Mouse (Mus musculus): ENCODE data around the gene Ptcra. TPM values are rescaled to one million over a fixed set of nuclear protein-coding genes. Genes with fewer than 3 reads are reported as not detected.

Ptcra gene
- polyA plus RNA-seq, 1 experiment = 0.88 TPM

DNA sequence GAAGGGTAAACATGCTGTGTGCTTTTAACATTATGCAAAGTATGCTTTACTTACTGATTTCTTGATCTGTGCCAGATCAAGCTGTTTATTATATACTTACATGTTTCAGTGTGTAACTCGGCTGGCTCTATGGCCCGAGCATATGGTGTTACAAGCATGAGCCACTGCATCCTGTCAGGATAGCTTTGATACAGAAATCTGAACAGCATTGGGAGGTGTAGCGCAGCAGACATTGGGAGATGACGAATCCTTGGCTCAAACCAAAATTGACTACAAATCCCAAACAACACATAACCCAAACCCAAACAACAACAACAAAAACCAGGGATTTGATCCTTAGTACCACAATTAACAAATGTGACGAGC, 8.5 kb upstream of the Ptcra start:
- DNase-seq (ENCODE audit: extremely low spot score in 1 of 2, low spot score in 1 of 2) = no peak

DNA sequence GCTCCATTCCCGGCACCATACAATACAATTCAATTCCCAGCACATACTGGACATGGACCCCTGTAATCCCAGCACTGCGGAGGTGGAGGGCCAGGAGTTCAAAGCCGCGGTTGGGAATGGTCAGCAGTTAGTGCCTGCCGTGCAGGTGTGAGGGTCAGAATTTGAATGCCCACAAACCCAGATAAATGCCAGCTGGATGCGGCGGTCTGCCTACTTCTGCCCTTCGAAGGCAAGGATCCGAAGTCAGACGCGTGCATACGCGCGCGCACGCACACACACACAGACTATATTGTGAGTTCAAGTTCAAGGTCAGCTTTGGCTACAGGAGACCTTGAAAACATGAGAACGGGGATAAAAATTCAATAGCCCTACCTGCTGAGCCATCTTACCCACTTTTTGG, 8.1 kb upstream of the Ptcra start:
- no peak for DNase-seq (ENCODE audit: extremely low spot score in 1 of 2, low spot score in 1 of 2)

DNA sequence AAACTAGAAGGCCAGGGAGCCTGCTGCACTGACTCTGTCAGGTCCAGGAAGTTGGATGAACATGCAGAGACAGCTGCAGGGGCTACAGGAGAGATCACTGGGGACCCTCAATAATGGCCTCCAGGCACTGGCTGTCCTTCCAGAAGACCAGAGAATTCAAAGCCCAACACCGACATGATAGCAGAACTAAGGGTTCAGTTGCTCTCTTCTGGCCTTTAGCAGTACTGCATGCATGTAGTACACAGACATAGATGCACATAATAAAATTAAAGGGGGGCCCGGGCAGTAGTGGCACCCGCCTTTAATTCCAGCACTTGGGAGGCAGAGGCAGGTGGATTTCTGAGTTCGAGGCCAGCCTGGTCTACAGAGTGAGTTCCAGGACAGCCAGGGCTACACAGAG, 7.5 kb upstream of the Ptcra start:
- DNase-seq (ENCODE audit: extremely low spot score in 1 of 2, low spot score in 1 of 2) = no peak

DNA sequence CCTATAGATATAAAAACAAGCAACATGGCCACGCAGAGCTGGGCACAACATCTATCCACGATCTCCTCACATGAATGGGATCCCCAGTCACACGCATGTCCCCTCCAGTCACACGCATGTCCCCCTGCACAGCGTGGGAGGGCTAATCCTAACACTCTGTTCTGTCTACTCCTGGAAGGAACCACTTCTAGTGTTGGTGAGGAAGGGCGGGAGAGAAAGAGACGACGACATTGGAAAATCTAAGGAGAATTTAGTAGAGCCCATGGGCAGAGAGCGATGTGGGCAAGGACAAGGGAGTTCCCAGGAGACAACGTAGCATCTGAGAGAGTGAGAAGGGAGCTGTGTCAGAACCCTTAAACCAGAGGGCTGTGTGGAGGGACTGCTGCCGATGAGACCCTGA, 7.0 kb upstream of the Ptcra start:
- no peak for DNase-seq (ENCODE audit: extremely low spot score in 1 of 2, low spot score in 1 of 2)

DNA sequence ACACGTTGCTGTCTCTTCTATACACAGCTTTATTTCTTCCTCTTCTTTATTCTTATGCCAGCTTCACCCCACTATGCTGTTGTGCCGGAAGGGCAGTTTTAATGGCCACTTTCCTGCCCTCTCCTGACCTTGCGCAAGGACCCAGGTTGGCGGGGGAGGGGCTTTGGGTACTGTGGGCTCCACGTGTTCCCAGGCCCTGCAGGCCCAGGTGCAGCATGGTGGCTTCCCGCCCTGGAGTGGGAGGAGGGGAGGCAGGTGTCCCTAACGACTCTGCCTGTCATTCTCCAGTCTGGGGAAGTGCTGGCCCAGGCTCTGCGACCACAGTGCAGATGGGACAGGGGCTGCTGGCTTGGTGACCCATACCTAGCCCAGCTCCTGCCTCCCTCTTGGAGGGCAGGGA, 4.4 kb upstream of the Ptcra start:
- no peak for DNase-seq (ENCODE audit: extremely low spot score in 1 of 2, low spot score in 1 of 2)

DNA sequence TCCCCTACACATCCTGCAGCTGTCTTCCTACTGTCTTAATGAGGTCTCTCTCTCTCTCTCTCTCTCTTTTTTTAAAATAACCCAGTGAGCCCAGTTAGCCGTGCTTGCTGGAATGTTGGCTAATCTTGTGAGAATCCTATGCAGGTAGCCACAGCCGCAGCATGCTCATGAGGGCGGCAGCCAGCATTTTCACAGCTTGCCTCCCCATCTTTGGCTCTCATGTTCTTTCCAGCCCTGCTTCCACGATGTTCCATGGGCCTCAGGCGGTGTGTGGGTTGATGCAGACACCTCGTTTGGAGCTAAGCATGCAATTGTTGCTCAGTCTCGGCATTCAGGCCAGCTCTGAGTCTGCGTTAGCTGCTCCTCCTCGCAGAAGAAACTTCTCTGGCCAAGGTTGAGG, 1.4 kb upstream of the Ptcra start:
- DNase-seq (ENCODE audit: extremely low spot score in 1 of 2, low spot score in 1 of 2) = peak; percentile 60 to 70

DNA sequence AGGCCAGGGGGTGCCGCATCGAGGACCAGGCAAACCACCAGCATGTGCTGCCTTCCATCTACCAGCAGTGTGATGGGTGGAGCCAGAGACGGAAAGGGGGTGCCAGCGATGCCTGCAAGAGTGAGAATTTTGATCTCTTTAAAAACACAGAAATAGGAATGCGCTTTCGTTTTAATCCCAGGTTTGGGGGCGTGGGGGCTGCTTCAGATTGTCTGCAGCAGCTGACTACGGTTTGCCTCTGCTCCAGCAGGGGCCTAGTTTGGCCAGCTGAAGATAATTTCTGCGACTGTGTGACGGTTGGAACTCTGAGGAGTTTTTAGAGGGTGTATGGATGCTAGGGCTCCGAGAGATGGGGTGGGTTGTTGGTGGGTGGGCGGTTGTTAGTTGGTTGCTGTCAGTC, 4.8 kb downstream of the Ptcra start:
- peak in 1 of 2 experiments; percentile 52 for DNase-seq (ENCODE audit: extremely low spot score in 1 of 2, low spot score in 1 of 2)

DNA sequence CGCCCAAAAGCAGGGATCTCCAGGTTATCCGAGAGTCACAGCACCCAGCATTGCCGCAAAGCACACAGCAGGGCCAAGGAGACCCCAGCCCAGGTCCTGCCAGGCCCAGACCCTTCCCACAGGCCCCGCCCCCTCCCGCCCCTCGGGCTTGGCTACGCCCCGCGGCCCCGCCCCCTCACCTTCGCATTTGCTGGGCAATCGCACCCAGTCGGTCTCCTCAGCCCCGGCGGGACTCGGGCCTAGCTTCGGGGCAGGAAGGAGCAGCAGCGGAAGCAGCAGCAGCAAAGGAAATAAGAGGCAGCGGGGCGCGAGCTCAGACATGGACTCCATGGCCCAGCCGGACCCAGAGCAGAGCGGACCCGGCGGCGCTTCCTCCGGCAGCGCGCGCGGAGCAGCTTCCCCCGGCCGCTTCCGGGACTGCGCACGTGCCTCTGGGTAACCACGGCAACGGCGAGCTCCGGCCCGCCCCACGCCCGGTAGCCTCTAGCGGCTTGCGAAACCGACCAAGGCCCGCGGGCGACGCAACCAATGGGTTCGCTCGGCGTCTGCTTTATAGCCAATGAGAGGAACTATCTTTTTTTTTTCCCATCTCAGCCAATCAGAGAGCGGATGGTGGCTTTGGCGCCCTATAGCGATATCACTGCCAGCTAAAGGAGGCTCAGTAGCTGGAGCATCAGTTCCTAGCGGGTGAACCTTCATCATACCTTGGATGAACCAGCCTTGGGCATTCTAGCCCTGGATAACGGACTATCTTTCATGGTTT, 11.5 kb downstream of the Ptcra start, which contains the start of gene Cnpy3:
TSS of gene Cnpy3 (minus strand) at position 421 of the 763 bp plus-strand sequence.
- peak; percentile 97 to 98 for DNase-seq (ENCODE audit: extremely low spot score in 1 of 2, low spot score in 1 of 2)

DNA sequence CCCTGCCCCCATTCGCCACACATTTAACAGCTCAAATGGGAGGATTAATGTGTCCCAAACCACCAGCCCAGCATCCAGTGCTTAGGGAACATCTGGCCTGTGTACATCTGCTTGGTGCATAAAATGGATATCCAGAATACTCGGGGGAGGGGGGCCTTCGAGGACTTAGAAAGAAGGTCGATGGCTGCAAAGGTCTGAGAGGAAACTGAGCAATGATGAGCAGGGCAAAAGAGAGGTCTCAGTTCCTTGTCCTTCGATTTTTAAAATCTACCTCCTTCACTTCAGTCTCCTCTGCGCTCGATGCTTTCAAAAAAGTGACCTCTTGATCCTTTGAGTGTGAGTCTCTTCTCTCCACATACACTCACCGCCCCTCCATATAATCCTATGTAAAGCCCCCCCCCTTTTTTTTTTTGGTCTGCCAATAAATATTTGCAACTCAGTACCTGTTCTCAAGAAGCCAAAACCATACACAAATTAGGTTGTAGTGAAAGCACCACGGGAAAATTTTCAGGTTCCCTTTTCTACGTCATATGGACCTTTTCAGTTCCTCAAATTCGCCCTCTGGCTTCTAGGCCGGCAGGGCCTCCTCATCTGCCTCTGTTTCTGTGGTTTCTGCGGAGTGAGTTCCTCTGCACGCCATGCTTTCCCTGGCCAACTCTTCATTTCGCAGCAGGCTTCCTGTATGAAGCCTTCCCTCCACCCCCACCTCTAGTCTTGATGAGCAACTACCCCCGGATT, 12.3 kb downstream of the Ptcra start:
- DNase-seq (ENCODE audit: extremely low spot score in 1 of 2, low spot score in 1 of 2) = peak in 1 of 2 experiments; percentile 64

DNA sequence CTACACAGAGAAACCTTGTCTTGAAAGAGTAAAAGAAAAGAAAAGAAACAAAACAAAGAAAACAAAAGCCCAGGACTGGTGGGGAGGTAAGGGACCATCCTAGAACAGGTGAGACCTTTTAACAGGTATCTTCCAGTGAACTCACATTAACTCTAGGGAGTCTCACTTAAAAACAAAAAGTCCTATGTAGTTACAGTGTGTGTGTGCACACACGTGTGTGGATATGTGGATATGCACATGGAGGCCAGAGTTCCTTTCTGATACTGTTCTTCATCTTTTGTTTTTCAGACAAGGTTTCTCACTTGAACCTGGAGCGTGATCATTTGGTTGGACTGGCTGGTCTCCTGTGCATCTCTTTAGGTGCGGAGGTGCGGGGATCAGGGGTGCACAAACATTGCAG, 12.9 kb downstream of the Ptcra start:
- DNase-seq (ENCODE audit: extremely low spot score in 1 of 2, low spot score in 1 of 2) = no peak

DNA sequence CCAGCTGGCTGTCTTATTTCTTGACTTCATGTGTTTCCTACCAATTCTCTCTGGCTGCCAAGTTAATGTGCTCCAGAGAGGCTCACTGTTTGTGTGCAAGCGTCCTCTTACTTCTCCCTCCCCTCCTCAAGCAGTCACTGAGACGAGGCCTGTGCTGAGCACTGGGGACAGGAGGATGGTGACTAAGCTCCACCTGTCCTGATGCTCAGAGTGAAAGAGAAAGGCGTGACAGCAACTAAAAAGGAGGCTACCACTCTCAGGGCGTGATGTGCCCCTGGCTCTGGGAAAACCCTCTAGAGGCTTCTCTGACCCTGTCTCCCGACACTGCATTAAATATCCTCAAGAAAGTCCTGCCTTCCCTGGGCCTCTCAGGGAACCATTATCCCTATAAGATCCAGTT, 14.2 kb downstream of the Ptcra start:
- no peak for DNase-seq (ENCODE audit: extremely low spot score in 1 of 2, low spot score in 1 of 2)

DNA sequence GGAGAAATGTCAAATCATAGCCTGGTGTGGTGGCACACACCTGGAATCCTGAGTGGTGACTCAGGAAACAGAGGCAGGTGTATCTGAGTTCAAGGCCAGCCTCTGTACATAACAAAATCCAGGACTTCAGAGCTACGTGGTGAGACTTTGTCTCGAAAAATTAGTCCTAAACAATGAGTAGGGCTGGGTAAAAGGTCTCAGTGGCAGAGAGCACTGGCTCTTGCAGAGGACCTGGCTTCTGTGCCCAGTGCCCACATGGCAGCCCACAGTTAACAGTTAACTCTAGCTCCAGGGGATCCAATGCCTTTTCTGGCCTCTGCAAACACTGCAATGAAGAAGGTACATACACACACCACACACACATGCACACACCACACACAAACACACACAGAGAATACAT, 15.7 kb downstream of the Ptcra start:
- DNase-seq (ENCODE audit: extremely low spot score in 1 of 2, low spot score in 1 of 2) = no peak

DNA sequence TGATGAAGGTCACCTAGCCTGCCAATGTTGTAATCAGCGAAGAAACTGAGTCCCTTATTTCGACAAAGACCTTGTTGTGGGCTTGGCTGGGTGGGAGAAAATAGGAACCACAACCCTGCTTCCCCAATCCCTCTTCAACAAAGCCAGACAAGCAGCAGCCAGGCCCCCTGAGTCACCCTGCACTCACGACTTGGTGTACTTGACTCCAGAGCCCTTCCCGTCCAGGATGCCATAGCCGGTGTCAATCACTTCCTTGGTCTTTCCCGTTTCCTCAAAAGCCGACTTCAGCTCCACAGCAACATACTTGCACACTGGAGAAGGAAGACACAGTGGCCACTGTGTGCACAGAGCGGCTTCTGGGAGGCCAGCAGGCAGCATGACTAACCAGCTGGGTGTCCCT, 16.3 kb downstream of the Ptcra start:
- no peak for DNase-seq (ENCODE audit: extremely low spot score in 1 of 2, low spot score in 1 of 2)

DNA sequence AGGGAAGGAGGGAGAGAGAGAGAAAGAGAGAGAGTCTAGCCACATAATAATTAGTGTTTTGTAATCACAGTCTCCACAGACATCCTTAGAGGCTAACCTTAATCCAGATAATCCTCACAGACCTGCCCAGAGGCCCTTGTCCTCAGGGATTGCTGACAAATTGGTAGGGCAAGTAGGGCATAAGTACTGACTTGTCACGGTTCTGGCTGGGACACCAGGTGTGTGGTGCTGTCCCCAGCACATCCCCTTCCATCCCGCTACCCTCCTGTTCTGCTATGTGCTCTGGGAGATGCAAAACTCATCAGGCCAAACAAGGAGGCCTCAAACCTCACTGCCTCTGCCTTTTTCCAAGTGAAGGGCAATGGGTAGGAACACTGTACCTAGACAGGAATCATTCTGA, 18.0 kb downstream of the Ptcra start:
- no peak for DNase-seq (ENCODE audit: extremely low spot score in 1 of 2, low spot score in 1 of 2)

DNA sequence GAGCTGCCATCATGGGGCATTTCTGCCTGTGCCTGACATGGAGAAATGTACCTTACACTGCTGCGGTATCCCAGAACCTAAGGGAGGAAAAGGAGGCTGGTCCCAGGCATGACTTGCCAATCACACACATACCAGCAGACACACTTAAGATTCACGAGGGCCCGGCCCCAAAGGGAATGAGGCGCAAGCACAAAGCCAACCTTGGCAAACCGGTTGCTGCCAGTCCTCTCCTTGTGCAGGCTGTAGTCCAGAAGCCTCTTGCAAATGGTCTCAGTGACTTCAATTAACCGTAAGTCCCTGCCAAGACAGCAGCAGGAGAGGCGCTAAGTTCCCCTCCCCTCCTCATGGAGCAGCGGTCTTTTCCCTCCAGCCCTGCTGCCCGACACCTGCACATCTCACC, 20.5 kb downstream of the Ptcra start:
- DNase-seq (ENCODE audit: extremely low spot score in 1 of 2, low spot score in 1 of 2) = no peak

DNA sequence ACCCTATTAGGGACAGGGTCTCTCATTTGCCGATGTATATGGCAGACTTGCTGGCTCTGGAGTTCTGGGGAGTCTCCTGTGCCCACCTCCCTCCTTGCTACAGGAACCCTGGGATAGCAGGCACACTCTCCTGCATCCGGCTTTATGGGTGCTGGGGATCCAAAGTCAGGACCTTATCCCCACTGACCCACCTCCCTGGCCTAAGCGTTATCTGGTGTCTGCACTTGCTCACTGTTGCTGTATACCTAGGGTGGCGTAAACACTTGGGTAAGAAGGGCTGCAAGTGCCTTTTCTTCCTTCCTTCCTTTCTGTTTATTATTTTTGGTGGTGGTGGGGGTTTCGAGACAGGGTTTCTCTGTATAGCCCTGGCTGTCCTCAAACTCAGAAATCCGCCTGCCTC, 22.2 kb downstream of the Ptcra start:
- no peak for DNase-seq (ENCODE audit: extremely low spot score in 1 of 2, low spot score in 1 of 2)

DNA sequence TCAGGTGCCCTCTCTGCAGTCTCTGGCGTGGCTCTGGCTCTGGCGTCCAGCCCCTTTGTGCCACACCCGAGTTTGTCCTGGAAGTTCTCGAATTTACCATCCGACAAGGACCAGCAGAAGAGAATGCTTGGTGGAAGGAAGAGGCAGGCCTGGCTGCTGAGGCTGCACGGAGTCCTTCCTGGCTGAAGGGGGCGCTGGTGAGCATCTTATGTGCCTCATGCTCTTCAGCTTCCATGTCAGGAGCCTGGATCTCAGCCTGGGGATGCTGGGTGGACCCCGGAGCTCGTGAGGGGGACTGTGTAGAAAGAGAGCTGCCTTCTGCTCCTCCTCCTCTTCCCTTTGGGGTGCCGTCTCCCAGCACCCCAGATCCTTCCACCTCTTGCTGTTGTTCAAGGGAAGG, 27.4 kb downstream of the Ptcra start:
- DNase-seq (ENCODE audit: extremely low spot score in 1 of 2, low spot score in 1 of 2) = peak in 1 of 2 experiments; percentile 43

DNA sequence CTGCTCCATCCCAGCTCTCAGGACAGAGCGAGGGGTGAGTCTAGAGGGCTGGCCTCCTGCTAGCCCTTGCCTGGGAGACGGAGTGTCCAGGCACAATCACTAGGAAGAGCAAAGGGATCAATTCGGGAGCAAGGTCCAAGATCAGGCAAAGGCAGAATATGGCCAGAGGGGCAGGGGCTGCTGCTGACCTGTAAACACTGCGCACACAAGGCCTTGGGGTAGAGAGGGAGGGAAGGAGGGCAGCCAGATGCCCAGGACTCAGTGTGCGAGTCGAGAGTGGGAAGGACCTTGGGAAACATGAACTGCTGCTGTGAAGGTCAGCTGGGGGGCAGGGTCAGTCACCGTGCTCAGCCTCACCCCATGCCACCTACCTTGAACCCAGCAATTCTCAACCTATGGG, 28.2 kb downstream of the Ptcra start:
- DNase-seq (ENCODE audit: extremely low spot score in 1 of 2, low spot score in 1 of 2) = no peak

DNA sequence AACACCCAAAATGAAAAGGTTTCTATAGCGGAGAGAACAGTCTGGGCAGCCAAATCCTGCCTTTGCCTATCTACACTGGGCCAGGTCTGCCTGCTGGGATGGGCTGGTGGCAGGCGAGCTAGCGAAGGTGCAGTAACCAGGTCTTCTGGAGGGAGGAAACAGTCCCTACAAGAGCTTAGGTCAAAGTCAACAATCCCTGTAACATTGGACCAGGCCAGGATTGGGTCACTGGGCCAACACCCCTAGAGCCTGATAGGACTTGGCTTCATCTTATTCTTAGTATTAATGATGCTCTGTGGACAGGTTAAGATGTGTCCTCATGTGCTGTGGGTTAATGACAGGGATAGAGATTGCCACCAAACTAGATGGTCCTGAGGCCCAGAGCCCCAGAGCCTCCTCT, 29.5 kb downstream of the Ptcra start:
- DNase-seq (ENCODE audit: extremely low spot score in 1 of 2, low spot score in 1 of 2) = no peak

DNA sequence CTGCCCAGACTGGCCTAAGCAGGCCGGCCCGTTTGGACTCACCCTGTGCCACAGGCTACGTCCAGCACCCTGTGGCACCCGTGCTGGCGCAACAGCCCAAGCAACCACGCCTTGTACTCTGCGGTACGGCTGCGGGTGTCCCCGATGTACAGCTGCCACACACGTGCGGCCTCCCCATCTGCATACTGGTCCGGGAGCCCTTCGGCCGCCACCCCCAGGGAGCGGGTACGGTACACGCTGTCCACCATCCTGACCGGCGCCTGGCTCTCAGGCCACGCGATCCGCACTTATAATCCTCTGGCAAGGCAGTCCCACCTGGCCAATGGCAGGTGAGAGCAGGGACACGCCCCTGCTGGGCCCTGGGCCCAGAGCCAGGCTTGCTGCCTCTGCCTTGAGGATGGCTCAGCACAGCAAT, 34.6 kb downstream of the Ptcra start, which contains the start of gene Gnmt:
TSS of gene Gnmt (minus strand) at position 265 of the 415 bp plus-strand sequence.
- DNase-seq (ENCODE audit: extremely low spot score in 1 of 2, low spot score in 1 of 2) = no peak

DNA sequence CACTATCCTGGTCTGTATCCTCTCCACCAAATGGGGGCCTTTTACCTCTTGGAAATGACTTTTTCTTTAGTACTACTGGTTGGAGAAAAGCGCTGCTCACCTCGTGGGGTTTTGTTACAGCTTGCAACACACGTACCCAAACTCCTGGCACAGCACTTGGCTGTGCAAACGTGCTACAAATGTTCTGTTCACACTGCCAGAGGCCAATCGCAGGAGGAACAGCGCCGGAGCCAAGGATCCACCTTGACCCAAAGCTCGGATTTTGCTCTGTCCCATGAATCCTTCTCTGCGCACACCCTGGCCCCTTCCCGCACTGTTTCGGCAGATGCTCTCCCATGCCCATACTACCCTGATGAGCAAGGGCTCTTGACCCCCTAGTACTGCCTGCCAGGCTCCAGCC, 35.0 kb downstream of the Ptcra start:
- DNase-seq (ENCODE audit: extremely low spot score in 1 of 2, low spot score in 1 of 2) = no peak

DNA sequence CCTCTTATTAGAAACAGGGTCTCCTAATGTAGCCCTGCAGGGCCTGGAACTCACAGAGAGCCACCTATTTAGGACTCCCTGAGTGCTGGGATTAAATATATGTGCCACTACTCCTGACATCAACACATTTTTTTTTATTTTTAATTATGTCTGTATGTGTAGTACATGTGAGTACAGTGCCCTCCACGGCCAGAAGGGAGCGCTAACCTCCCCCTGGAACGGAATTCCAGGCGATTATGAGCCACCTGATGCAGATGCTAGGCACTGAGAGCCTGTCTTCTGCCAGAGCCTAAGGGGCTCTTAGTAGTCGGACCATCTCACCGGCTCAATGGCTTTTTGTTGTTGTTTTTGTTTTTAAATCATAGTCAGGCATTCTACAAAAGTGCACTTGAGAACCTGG, 35.5 kb downstream of the Ptcra start:
- no peak for DNase-seq (ENCODE audit: extremely low spot score in 1 of 2, low spot score in 1 of 2)

Data from frontal cortex, adult 2 months (tissue).